Mouse (Mus musculus): ENCODE data around the gene 4930432M17Rik. TPM values are rescaled to one million over a fixed set of nuclear protein-coding genes. Genes with fewer than 3 reads are reported as not detected.

The 4930432M17Rik gene
- total RNA-seq, 1 experiment from 2014 or later = not detected

GRCm38 (mm10) chr3:121672135-121672790 is 1.7 kb downstream of the 4930432M17Rik start:
- no peak for DNase-seq

GRCm38 (mm10) chr3:121678935-121679334 is 8.4 kb downstream of the 4930432M17Rik start:
- no peak for DNase-seq

- DNase-seq = no peak
Observed at GRCm38 (mm10) chr3:121679443-121679842, 8.9 kb downstream of the 4930432M17Rik start.

GRCm38 (mm10) chr3:121680187-121680586 is 9.6 kb downstream of the 4930432M17Rik start:
- DNase-seq = no peak

- DNase-seq = no peak
Observed at GRCm38 (mm10) chr3:121682439-121683411, 12.2 kb downstream of the 4930432M17Rik start.

- DNase-seq = no peak
Observed at GRCm38 (mm10) chr3:121684552-121684951, 14.0 kb downstream of the 4930432M17Rik start.

- no peak for DNase-seq
Observed at GRCm38 (mm10) chr3:121684963-121685362, 14.4 kb downstream of the 4930432M17Rik start.

- no peak for DNase-seq
Observed at GRCm38 (mm10) chr3:121685985-121686384, 15.4 kb downstream of the 4930432M17Rik start.

GRCm38 (mm10) chr3:121686408-121686911 is 15.9 kb downstream of the 4930432M17Rik start:
- DNase-seq = no peak

GRCm38 (mm10) chr3:121687741-121688140 is 17.2 kb downstream of the 4930432M17Rik start:
- no peak for DNase-seq

GRCm38 (mm10) chr3:121689029-121689428 is 18.5 kb downstream of the 4930432M17Rik start:
- no peak for DNase-seq

- no peak for DNase-seq
Observed at GRCm38 (mm10) chr3:121689697-121690096, 19.1 kb downstream of the 4930432M17Rik start.

GRCm38 (mm10) chr3:121693001-121693730 is 22.6 kb downstream of the 4930432M17Rik start:
- DNase-seq = peak; percentile 48

GRCm38 (mm10) chr3:121693746-121694145 is 23.2 kb downstream of the 4930432M17Rik start:
- DNase-seq = peak; percentile 34

- no peak for DNase-seq
Observed at GRCm38 (mm10) chr3:121697169-121697568, 26.6 kb downstream of the 4930432M17Rik start.

- no peak for DNase-seq
Observed at GRCm38 (mm10) chr3:121699401-121699800, 28.8 kb downstream of the 4930432M17Rik start.

GRCm38 (mm10) chr3:121699849-121700248 is 29.3 kb downstream of the 4930432M17Rik start:
- DNase-seq = no peak

- DNase-seq = no peak
Observed at GRCm38 (mm10) chr3:121700364-121700952, 29.9 kb downstream of the 4930432M17Rik start.

- no peak for DNase-seq
Observed at GRCm38 (mm10) chr3:121703155-121703879, 32.8 kb downstream of the 4930432M17Rik start.

- no peak for DNase-seq
Observed at GRCm38 (mm10) chr3:121703880-121704243, 33.3 kb downstream of the 4930432M17Rik start.

GRCm38 (mm10) chr3:121706087-121706486 is 35.5 kb downstream of the 4930432M17Rik start:
- peak; percentile 63 for DNase-seq
